Mouse (Mus musculus): ENCODE results near the gene Cenpt. TPM values are rescaled to one million over a fixed set of nuclear protein-coding genes. Genes with fewer than 3 reads are reported as not detected.
A peak's percentile ranks its signal among the peaks of the same experiment; 100 is the strongest.

Gene Cenpt
- polyA plus RNA-seq, 1 experiment: 15.7 TPM

- no peak overlapping the region for H3K27ac ChIP-seq (ENCODE audit: control insufficient read depth, insufficient read depth, low read depth, low read length)
- TF ChIP-seq CTCF (IDR thresholded peaks at IDR 0.05; ENCODE audit: control insufficient read depth, insufficient read depth, insufficient replicate concordance, low read depth, low read length) (no peak), POLR2A (IDR thresholded peaks at IDR 0.05; ENCODE audit: control insufficient read depth, low read depth, low read length) (no peak)
- no peaks in the 10 kb centered on the region for H3K27me3 ChIP-seq (ENCODE audit: control insufficient read depth, insufficient read depth, low read length)
- H3K4me3 ChIP-seq (ENCODE audit: control insufficient read depth, low read depth, low read length): no peak overlapping the region
- peaks cover 2% of the 10 kb centered on the region; the same call in 1 of the 2 replicates for H3K4me1 ChIP-seq (ENCODE audit: control insufficient read depth, insufficient read depth, low read length)
- peaks cover 4% of the 10 kb centered on the region for H3K36me3 ChIP-seq (ENCODE audit: control insufficient read depth, insufficient read depth, low read length)
Measured at GRCm38 (mm10) chr8:105890870-105891269, 37.8 kb upstream of the Cenpt start.

DNA sequence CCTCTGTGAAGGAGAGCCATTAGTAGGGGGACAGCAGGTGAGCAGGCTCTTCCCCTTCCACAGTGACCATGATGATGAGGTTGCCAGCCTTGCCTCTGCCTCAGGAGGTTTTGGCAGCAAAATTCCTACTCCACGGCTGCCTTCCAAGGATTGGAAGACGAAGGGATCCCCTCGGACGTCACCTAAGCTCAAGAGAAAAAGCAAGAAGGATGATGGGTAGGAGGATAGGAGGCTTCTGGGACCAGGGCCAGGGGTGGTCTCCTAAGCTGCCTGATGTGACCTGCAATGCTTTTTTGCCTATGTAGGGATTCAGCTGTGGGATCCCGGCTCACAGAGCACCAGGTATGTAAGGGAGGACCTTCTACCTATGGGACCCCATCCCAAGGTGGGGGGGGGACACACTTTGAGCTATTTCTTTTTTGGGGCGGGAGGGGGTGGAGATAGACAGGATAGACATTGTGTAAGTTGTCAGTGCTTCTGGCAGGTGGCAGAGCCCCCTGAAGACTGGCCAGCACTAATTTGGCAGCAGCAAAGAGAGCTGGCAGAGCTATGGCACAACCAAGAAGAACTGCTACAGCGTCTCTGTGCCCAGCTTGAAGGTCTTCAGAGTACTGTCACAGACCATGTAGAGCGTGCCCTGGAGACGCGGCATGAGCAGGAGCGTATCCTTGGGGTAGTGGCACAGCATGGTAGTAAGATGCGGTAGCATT is 36.8 kb upstream of the Cenpt start:
- no peak for TF ChIP-seq CTCF (IDR thresholded peaks at IDR 0.05; ENCODE audit: control insufficient read depth, insufficient read depth, insufficient replicate concordance, low read depth, low read length)
- no peak for TF ChIP-seq POLR2A (IDR thresholded peaks at IDR 0.05; ENCODE audit: control insufficient read depth, low read depth, low read length)
- no peak overlapping the region for H3K27ac ChIP-seq (ENCODE audit: control insufficient read depth, insufficient read depth, low read depth, low read length)
- H3K27me3 ChIP-seq (ENCODE audit: control insufficient read depth, insufficient read depth, low read length): no peaks in the 10 kb centered on the region
- H3K4me1 ChIP-seq (ENCODE audit: control insufficient read depth, insufficient read depth, low read length): peaks cover 2% of the 10 kb centered on the region; the same call in 1 of the 2 replicates
- peaks cover 11% of the 10 kb centered on the region for H3K36me3 ChIP-seq (ENCODE audit: control insufficient read depth, insufficient read depth, low read length)
- no peak overlapping the region for H3K4me3 ChIP-seq (ENCODE audit: control insufficient read depth, low read depth, low read length)

DNA sequence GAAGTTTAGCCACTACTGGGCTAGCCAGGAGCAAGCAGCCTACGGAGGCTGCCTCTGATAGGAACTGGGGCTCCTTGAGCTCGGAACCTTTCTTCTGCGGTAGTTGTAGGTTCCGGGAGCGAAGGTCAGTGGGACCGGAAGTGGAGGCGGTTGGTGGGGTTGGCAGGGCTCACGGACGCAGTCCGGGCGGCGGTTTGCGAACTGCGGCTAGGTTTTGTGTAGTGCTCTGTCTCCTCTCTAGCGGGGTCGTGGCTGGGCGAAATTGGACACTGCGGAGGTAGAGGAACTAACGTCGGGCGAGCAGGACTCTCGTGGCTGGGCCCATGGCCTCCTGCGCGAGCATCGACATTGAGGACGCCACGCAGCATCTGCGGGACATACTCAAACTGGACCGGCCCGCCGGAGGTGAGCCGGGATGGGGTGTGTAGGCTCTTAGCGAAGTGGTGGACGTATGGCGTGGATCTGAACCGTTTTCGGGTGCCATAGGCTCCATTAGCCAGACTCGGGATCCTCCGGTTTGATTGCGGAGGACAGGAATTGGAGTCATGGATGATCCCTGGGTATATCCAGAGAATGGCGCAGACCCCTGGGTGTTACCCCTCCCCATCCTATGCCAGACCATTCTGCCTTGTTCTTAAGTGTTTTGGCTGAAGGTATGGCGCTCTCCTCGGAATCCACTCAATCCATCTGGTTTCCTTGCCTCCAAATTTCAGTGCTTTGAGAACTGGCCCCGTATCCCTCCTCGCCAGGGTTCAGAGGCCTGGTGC is 27.9 kb upstream of the Cenpt start, which contains the start of gene Edc4:
Edc4 (plus strand) TSS at position 128 of the 767 bp plus-strand sequence.
- Histone ChIP-seq H3K27ac (ENCODE audit: control insufficient read depth, insufficient read depth, low read depth, low read length) (peak within 1 kb of the TSS; percentile 99), H3K4me3 (ENCODE audit: control insufficient read depth, low read depth, low read length) (peak within 1 kb of the TSS; percentile 100), H3K27me3 (ENCODE audit: control insufficient read depth, insufficient read depth, low read length) (no peaks in the 10 kb centered on the region), H3K36me3 (ENCODE audit: control insufficient read depth, insufficient read depth, low read length) (peaks cover 8% of the 10 kb centered on the region), H3K4me1 (ENCODE audit: control insufficient read depth, insufficient read depth, low read length) (peaks cover 9% of the 10 kb centered on the region)
- no peak for TF ChIP-seq CTCF (IDR thresholded peaks at IDR 0.05; ENCODE audit: control insufficient read depth, insufficient read depth, insufficient replicate concordance, low read depth, low read length)
- TF ChIP-seq POLR2A (IDR thresholded peaks at IDR 0.05; ENCODE audit: control insufficient read depth, low read depth, low read length): peak; percentile 91

DNA sequence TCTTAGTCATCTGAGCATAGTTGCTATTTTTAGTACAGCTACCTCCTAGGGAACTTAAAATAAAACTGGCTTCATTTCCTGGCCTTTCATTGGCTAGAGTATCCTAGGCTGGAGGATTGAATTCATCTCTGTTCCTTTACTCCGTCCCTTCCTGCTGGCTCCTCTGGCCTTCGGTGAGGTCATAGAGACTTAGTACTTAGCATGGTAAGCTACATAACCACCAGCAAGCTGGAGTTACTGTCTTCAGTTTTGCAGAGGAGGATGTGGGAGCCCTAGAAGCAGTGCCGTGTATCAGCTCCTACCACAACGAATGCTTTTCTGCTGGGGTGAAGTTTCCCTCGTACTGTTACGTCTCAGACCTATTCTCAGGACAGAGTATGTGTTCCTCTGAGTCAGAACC is 21.2 kb upstream of the Cenpt start:
- Histone ChIP-seq H3K4me3 (ENCODE audit: control insufficient read depth, low read depth, low read length) (no peak overlapping the region), H3K27ac (ENCODE audit: control insufficient read depth, insufficient read depth, low read depth, low read length) (0 out of 2 replicates have a peak overlapping the region, but pooled peaks have one; percentile 17), H3K27me3 (ENCODE audit: control insufficient read depth, insufficient read depth, low read length) (no peaks in the 10 kb centered on the region), H3K36me3 (ENCODE audit: control insufficient read depth, insufficient read depth, low read length) (no peaks in the 10 kb centered on the region; the same call in 1 of the 2 replicates), H3K4me1 (ENCODE audit: control insufficient read depth, insufficient read depth, low read length) (no peaks in the 10 kb centered on the region)
- TF ChIP-seq POLR2A (IDR thresholded peaks at IDR 0.05; ENCODE audit: control insufficient read depth, low read depth, low read length) (no peak), CTCF (IDR thresholded peaks at IDR 0.05; ENCODE audit: control insufficient read depth, insufficient read depth, insufficient replicate concordance, low read depth, low read length) (no peak)

GRCm38 (mm10) chr8:105866364-105867029 is 13.4 kb upstream of the Cenpt start:
- Histone ChIP-seq H3K4me1 (ENCODE audit: control insufficient read depth, insufficient read depth, low read length) (no peaks in the 10 kb centered on the region; the same call in 1 of the 2 replicates), H3K36me3 (ENCODE audit: control insufficient read depth, insufficient read depth, low read length) (no peaks in the 10 kb centered on the region; the same call in 1 of the 2 replicates), H3K27ac (ENCODE audit: control insufficient read depth, insufficient read depth, low read depth, low read length) (no peak overlapping the region), H3K27me3 (ENCODE audit: control insufficient read depth, insufficient read depth, low read length) (no peaks in the 10 kb centered on the region), H3K4me3 (ENCODE audit: control insufficient read depth, low read depth, low read length) (no peak overlapping the region)
- TF ChIP-seq POLR2A (IDR thresholded peaks at IDR 0.05; ENCODE audit: control insufficient read depth, low read depth, low read length) (no peak), CTCF (IDR thresholded peaks at IDR 0.05; ENCODE audit: control insufficient read depth, insufficient read depth, insufficient replicate concordance, low read depth, low read length) (no peak)

DNA sequence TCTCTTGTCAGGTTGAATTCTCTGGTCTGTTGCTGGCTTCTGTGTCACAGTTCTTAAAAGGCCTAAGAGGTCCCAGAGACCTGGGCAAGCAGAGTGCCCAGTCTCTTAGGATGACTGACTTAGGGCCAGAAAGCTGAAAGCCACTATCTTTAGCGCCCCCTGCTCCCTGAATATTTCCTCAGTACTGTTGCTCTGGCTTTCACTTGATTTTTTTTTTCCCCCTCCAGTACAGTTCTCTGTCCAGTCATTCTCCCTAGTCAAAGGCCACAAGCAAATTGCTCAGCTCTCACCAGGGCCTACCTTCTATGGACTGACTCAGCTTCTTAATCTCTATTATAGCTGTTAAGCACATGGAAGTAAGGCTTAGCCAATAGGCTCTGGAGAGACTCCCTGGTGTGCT is 8.9 kb upstream of the Cenpt start:
- Histone ChIP-seq H3K27me3 (ENCODE audit: control insufficient read depth, insufficient read depth, low read length) (no peaks in the 10 kb centered on the region), H3K4me3 (ENCODE audit: control insufficient read depth, low read depth, low read length) (no peak overlapping the region), H3K36me3 (ENCODE audit: control insufficient read depth, insufficient read depth, low read length) (no peaks in the 10 kb centered on the region), H3K4me1 (ENCODE audit: control insufficient read depth, insufficient read depth, low read length) (peaks cover 2% of the 10 kb centered on the region), H3K27ac (ENCODE audit: control insufficient read depth, insufficient read depth, low read depth, low read length) (no peak overlapping the region)
- no peak for TF ChIP-seq CTCF (IDR thresholded peaks at IDR 0.05; ENCODE audit: control insufficient read depth, insufficient read depth, insufficient replicate concordance, low read depth, low read length)
- no peak for TF ChIP-seq POLR2A (IDR thresholded peaks at IDR 0.05; ENCODE audit: control insufficient read depth, low read depth, low read length)

Measured in testis, adult 2 months (tissue).